Mouse (Mus musculus) left cerebral cortex, adult 6 months (tissue): ENCODE data around the gene Manbal. TPM values are rescaled to one million over a fixed set of nuclear protein-coding genes. Genes with fewer than 3 reads are reported as not detected.

Experiments
- long read RNA-seq, 2 experiments: library from polyadenylated mRNA; unstranded; transcript quantifications; one replicate each; pipeline ENCODE4 v2.0.0; 2019 to 2020
- polyA plus RNA-seq: library from polyadenylated mRNA; unstranded; fragments of <200 nt; fragmentation: Nextera tagmentation; gene quantifications from 2 replicates; pipeline ENCODE4 v1.2.3, GENCODE M21; 2021

The Manbal gene
- polyA plus RNA-seq: 102 and 115 TPM in 2 replicates
- long read RNA-seq, experiment 1, transcript Manbal-201 (3 exons, 1,107 nt): major isoform, 103 of 143 reads
- long read RNA-seq, experiment 1, partial matches to known transcripts: 25 of 143 reads
- long read RNA-seq, experiment 1, other reads (novel, unspliced or antisense): 15 of 143 reads
- long read RNA-seq, experiment 2, transcript Manbal-201 (3 exons, 1,107 nt): major isoform, 72 of 121 reads
- long read RNA-seq, experiment 2, partial matches to known transcripts: 45 of 121 reads
- long read RNA-seq, experiment 2, other reads (novel, unspliced or antisense): 4 of 121 reads

GRCm38 (mm10) chr2:157367184-157367893, at the start of gene Manbal:
Gene Manbal (plus strand): TSS chr2:157367594.

GRCm38 (mm10) chr2:157347361-157348159, 19.8 kb upstream of the Manbal start, which contains the start of gene Ghrh:
Gene Ghrh (minus strand): TSS chr2:157347506.

GRCm38 (mm10) chr2:157418206-157418605, 50.8 kb downstream of the Manbal start, which contains the start of gene Src:
Gene Src (plus strand): TSS chr2:157418444.

Other genes starting within 250 kb of the Manbal start
- 3.0 and 4.1 TPM in 2 replicates for gene Samhd1, start 232.3 kb upstream of the Manbal start, polyA plus RNA-seq
- gene Rbl1, start 163.1 kb upstream of the Manbal start, polyA plus RNA-seq: 0.32 and 0.51 TPM in 2 replicates
- 124 and 158 TPM in 2 replicates for gene Rpn2, start 88.6 kb upstream of the Manbal start, polyA plus RNA-seq
- gene Mroh8, start 88.0 kb upstream of the Manbal start, polyA plus RNA-seq: 0.07 and 0.10 TPM in 2 replicates
- gene Ghrh, start 20.1 kb upstream of the Manbal start, polyA plus RNA-seq: 0.46 TPM in 1 of 2 replicates, not detected in the other
- gene Src, start 50.9 kb downstream of the Manbal start, polyA plus RNA-seq: 10.9 and 36.6 TPM in 2 replicates
- 90.7 and 92.2 TPM in 2 replicates for gene Nnat, start 192.5 kb downstream of the Manbal start, polyA plus RNA-seq
- 94.7 and 99.7 TPM in 2 replicates for gene Blcap, start 203.7 kb downstream of the Manbal start, polyA plus RNA-seq